Mouse (Mus musculus): ENCODE measurements around the gene Npl. TPM values are rescaled to one million over a fixed set of nuclear protein-coding genes. Genes with fewer than 3 reads are reported as not detected.

Npl gene
- 1 to 10 TPM; 1.6 to 2.2 TPM for total RNA-seq (2021)
- long read RNA-seq, experiment 1, partial matches to known transcripts = 0 of 2 reads
- long read RNA-seq, experiment 1, other reads (novel, unspliced or antisense) = 0 of 2 reads
- long read RNA-seq, experiment 2 = 0 reads

DNA sequence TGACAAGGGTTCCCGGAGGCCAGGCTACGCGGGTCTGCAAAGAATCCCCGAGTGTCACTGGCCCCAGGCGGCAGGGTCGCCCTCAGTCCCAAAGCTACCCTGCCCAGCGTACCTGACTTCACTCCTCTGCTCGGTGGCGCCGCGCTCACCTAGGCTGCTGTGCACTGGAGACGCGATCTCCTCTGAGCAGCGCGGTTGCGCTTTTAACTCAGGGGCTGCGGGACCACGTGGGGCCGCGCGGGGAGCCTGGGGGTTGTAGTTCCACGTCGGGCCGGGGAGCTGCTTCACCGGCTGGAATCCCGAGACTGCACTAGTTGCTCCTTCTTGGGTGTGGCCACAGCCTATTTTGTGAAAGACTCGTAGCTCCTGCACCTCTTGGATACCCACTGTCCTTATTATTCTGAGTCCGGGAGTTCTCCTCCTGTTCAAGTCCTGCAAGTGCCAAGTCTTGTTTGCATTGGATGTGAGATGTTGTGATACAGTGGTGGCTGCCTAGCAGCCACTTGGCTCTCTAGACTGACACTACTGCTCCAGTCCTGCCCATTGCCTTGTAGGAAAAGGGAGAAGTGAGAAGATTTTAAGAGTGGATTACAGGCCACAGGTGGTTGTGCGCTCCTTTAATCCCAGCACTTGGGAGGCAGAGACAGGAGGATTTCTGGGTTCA is at the start of gene Npl:
Gene Npl (minus strand): TSS at position 510 of the 664 bp plus-strand sequence.
- DNase-seq = peak; percentile 76 to 78

- no peak for DNase-seq
Measured at GRCm38 (mm10) chr1:153599302-153600045, 49.6 kb upstream of the Npl start.

DNA sequence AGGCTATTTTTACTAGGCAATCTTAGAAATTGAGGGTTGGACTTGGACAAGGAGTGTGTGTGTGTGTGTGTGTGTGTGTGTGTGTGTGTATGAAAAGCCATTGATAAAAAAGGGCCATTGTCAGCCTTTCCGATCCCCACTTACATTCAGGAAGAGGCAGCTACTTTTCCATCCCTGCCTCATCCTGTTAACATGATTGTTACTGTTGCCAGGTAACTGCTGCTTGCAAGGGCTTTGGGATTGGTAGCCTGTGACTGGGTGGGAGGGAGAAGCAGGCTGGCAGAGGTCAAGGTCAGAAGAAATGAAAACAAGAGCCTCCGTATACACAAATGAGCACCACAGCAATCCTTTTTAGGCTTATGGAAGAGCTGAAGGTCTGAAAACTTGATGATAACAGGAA is 48.9 kb upstream of the Npl start:
- peak; percentile 29 to 69 for DNase-seq

- no peak for DNase-seq
Measured at GRCm38 (mm10) chr1:153593678-153594077, 43.8 kb upstream of the Npl start.

DNA sequence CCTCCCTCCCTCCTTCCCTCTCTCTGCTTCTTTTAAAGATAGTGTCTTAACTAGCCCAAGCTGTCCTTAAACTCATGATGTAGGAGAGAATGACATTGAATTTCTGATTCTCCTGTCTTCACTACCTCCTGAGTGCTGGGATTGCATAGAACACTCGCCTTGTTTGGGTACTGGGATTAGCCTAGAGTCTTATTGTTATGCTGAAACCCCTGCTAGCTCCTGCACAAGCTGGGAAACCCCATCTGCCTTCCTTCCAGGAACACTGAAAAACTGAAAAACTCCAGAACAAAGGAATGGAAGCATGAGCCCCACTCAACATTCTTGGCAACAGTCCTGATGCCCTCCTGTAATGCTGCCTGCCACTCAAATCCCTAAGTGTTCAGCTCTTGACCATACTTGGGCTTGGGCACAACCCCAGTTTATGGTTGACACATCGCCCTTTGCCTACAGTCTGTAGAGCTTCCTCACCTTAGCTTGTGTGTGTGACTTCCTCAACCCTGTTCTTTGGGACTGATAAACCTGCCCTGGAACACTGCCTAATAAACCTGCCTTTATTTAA is 40.4 kb upstream of the Npl start:
- DNase-seq = no peak

DNA sequence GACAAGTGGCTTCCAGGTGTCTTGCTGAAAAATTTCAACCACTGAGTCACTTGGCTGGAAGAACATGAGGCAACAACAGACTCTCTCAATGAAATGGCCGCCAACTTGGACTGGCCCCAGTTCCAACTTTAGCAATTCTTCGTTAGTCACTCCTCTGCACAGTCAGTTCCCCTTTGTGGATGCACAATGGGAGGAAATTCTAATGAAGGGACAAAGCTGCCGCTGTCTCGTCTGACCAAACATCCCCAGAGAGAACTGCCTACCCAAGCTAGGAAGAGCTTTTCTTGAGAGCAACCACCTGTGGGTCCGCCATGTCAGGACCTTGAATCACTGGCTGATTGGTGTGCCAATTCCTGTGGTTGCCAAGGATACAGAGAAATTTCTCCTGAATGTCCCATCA is 38.1 kb upstream of the Npl start:
- DNase-seq = peak in 1 of 2 experiments; percentile 15

- no peak for DNase-seq
Measured at GRCm38 (mm10) chr1:153586826-153587225, 37.0 kb upstream of the Npl start.

GRCm38 (mm10) chr1:153585752-153586151 is 35.9 kb upstream of the Npl start:
- DNase-seq = peak; percentile 12 to 18

GRCm38 (mm10) chr1:153583189-153583588 is 33.3 kb upstream of the Npl start:
- DNase-seq = no peak

- no peak for DNase-seq
Measured at GRCm38 (mm10) chr1:153574730-153575129, 24.9 kb upstream of the Npl start.

- no peak for DNase-seq
Measured at GRCm38 (mm10) chr1:153572271-153573043, 22.6 kb upstream of the Npl start.

DNA sequence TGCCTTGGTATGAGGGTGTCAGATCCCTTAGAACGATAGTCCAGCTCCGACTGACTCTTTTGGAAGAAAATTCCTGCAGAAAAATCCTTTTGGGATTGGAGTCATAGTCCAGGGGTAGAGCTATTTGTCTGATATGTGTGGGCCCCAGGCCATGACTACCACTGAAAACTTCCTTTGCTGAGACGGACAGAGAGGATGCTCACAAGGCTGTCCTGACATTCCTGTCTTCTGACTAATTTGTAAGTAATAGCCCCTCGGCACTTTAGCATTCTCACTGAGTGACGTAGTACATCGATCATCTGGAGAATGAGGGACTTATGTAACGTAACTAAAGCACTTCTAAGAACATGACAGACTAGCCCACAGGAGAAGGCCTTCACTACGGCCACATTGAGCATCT is 15.9 kb upstream of the Npl start:
- no peak for DNase-seq

DNA sequence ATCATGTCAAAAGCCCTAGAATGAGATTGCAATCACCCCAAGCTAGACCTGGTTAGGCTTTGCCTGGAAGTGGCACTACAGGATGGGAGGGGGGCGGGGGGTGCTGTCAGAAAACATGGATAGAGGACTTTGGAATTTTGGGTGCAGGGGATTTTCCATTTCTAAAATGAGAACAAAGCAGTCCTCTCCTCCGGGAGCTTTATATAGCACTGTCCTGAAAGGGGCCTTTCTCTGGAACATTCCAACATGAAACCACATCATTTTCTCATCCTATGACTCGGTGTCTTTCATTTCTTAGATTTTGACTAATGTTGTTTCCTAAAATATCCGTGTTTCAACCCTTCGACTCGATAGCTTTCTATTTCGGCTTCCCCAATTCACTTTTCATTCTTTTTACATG is 14.9 kb upstream of the Npl start:
- no peak for DNase-seq

- no peak for DNase-seq
Measured at GRCm38 (mm10) chr1:153563675-153564074, 13.8 kb upstream of the Npl start.

DNA sequence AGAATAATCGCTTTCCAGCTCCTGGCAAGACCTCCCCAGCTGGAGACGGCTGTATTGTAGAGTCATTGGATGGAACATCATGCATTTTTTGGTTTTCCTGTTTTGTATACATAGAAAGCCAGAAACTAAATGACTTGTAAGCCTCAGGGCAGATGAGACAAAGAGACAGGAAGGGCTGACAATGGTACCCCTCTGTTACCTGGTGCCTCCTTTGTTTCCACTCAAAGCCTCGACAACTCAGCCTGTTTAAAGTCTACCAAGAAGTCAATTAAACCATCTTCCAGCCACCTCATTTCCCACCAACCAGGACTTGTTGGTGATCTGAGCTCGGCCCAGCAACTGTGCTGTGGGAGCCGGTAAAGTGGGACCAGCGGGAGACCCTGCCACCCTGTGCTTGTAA is 11.0 kb upstream of the Npl start:
- no peak for DNase-seq

DNA sequence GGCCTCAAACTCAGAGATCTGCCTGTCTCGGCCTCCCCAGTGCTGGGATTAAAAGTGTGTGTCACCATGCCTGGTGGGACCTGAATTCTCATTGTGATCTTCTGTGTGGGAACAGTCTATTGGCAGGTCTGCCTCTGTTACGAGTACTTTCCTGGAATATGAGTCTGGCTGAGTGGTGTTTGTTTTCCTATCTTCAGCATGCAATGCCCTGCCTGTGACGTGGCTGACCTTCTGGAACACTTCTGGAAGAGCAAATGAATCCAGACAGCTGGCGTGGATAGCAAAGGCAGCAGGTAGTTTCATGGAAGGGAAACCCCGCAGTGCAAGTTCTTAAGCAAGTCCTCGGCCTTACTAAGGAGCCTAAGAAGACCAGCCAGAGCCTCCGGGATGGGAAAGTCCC is 9.9 kb upstream of the Npl start:
- no peak for DNase-seq

DNA sequence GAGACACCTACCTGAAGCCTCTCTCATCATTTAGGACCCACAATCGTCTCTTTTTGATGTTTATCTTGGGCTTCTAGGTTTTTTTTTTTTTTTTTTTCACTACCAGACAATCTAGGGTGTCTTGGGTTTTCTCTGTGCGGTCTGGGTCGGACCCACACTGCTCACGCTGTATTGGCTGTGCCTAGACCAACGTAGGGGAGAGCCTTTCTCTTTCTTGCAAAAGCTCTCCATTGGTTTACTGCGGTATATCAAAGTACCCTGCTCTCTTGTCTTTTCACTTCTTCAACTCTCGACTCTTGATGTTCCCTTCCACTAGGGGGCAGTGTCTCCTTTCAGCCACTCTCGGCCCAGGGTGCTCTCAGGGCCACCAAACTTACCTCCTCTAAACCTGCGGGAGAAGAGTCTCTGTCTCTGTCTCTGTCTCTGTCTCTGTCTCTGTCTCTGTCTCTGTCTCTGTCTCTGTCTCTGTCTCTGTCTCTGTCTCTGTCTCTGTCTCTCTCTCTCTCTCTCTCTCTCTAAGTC is 9.3 kb upstream of the Npl start:
- peak; percentile 68 to 88 for DNase-seq

GRCm38 (mm10) chr1:153556896-153557295 is 7.1 kb upstream of the Npl start:
- peak; percentile 38 to 72 for DNase-seq

- DNase-seq = no peak
Measured at GRCm38 (mm10) chr1:153556202-153556601, 6.4 kb upstream of the Npl start.

- peak; percentile 52 to 69 for DNase-seq
Measured at GRCm38 (mm10) chr1:153550814-153551213, 969 bp upstream of the Npl start.

GRCm38 (mm10) chr1:153547555-153547954 is 2.3 kb downstream of the Npl start:
- DNase-seq = no peak

DNA sequence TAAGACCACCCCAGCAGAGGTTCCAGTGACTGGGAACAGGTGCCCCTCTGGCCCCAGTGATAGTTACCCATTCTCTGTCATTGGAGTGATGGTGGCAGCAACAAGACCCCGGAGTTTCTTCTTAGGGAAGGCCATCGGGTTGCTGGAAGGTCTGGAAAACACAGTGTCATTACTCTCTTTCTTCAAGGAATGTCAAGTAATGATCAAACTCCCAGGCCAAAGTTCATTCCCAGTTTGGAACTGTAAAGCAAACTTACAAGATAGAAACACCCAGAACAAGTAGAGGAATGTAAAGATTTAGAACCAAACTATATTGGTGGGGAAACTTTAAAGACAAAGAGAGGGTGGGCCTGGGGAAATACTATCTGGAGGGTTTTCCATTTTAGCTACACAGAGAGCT is 4.6 kb downstream of the Npl start:
- no peak for DNase-seq
